Comparison of ENCODE assay signal across 16 mouse cellular contexts in the genomic region with DNA sequence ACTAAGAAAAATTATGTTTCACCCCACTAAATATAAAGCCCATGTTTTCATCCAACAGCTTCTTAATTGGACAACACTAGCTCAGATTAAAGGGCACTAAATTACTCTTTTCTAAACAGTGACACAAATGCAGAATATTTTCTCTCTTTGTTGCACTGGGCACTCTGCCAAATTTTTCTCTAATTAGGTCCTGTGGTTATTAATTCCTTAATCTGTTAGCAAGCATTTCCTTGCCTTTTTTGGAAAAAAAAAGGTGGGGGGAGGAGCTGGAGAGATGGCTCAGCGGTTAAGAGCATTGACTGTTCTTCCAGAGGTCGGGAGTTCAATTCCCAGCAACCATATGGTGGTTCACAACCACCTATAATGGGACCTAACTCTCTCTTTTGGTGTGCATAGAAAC.
A peak's percentile ranks its signal among the peaks of the same experiment; 100 is the strongest.
DNase-seq lines count a peak whose midpoint lies in the region; ATAC-seq and TF ChIP-seq lines count a peak whose summit lies in the region.
"Had no signal": no experiment of that assay in that cellular context is flagged by ENCODE, and none has a peak within 500 bp of the region (broad histone marks: within the 10 kb centered on the region; RNA-seq: fewer than 3 reads in every experiment).

No protein-coding gene starts in this region.

- H3K36me3 ChIP-seq in hindbrain, embryonic 14.5 days (replicated peaks; ENCODE audit: control insufficient read depth, insufficient read depth), result no peaks in the 10 kb centered on the region
- H3K36me3 ChIP-seq in hindbrain, embryonic 11.5 days (ENCODE audit: control insufficient read depth, insufficient read depth, low read length), result no peaks in the 10 kb centered on the region
- H3K36me3 ChIP-seq in lung, embryonic 14.5 days (ENCODE audit: insufficient read depth), result no peaks in the 10 kb centered on the region
- H3K36me3 ChIP-seq in lung, postnatal 0 days (ENCODE audit: insufficient read depth, low read length), result no peaks in the 10 kb centered on the region
- H3K36me3 ChIP-seq: hindbrain, embryonic 12.5 days; liver, embryonic 13.5 days; neural tube, embryonic 13.5 days had no signal

- no peaks in the 10 kb centered on the region for H3K9me3 ChIP-seq in hindbrain, embryonic 14.5 days (ENCODE audit: control insufficient read depth, low read length)
- no peaks in the 10 kb centered on the region for H3K9me3 ChIP-seq in hindbrain, embryonic 11.5 days (ENCODE audit: control insufficient read depth, low read length)
- peaks cover 5% of the 10 kb centered on the region; the same call in 1 of the 2 replicates for H3K9me3 ChIP-seq in lung, embryonic 14.5 days (ENCODE audit: low read depth, low read length)
- H3K9me3 ChIP-seq in lung, postnatal 0 days (ENCODE audit: low read length), result no peaks in the 10 kb centered on the region

- DNase-seq in hindbrain, embryonic 14.5 days (ENCODE audit: low spot score), result peak; percentile 56
- DNase-seq in hindbrain, embryonic 11.5 days (ENCODE audit: low spot score), result no peak
- DNase-seq in lung, embryonic 14.5 days, result peak; percentile 27
- DNase-seq in lung, postnatal 0 days (ENCODE audit: low spot score), result no peak
- DNase-seq in brain, adult 2 months (ENCODE audit: low read depth, low spot score), result peak; percentile 54
- DNase-seq in retina, embryonic 14.5 days (ENCODE audit: low spot score), result peak; percentile 9
- no peak for DNase-seq in gastrocnemius, postnatal 25 days
- DNase-seq: liver, embryonic 13.5 days; lung, postnatal 14 days; right cerebral cortex, postnatal 4 days; thymus, postnatal 25 days had no signal

- H3K4me2 ChIP-seq in hindbrain, embryonic 14.5 days (replicated peaks), result no peak overlapping the region
- H3K4me2 ChIP-seq in hindbrain, embryonic 11.5 days (replicated peaks; ENCODE audit: low read depth, low read length), result no peak overlapping the region
- no peak overlapping the region for H3K4me2 ChIP-seq in lung, embryonic 14.5 days
- no peak overlapping the region for H3K4me2 ChIP-seq in lung, postnatal 0 days (replicated peaks; ENCODE audit: low read depth, low read length)
- H3K4me2 ChIP-seq: hindbrain, embryonic 12.5 days; liver, embryonic 13.5 days; neural tube, embryonic 13.5 days had no signal

- no peak overlapping the region for H3K4me3 ChIP-seq in hindbrain, embryonic 14.5 days (replicated peaks; ENCODE audit: low read length)
- H3K4me3 ChIP-seq in hindbrain, embryonic 11.5 days (ENCODE audit: low read depth, low read length), result no peak overlapping the region
- no peak overlapping the region for H3K4me3 ChIP-seq in lung, embryonic 14.5 days (ENCODE audit: low read depth, low read length)
- no peak overlapping the region for H3K4me3 ChIP-seq in lung, postnatal 0 days (ENCODE audit: low read depth, low read length)
- H3K4me3 ChIP-seq: hindbrain, embryonic 12.5 days; liver, embryonic 13.5 days; megakaryocyte, embryonic 14.5 days; neural tube, embryonic 13.5 days had no signal

- TF ChIP-seq EP300 in lung, postnatal 0 days (IDR thresholded peaks at IDR 0.05), result no peak

- ATAC-seq in hindbrain, embryonic 14.5 days (ENCODE audit: low FRiP score), result no peak
- no peak for ATAC-seq in hindbrain, embryonic 11.5 days (ENCODE audit: low FRiP score)
- no peak for ATAC-seq in lung, embryonic 14.5 days (ENCODE audit: insufficient read depth)
- ATAC-seq in lung, postnatal 0 days, result no peak
- ATAC-seq: forebrain, embryonic 16.5 days; intestine, embryonic 16.5 days had no signal

- TF ChIP-seq CTCF in lung, embryonic 14.5 days (IDR thresholded peaks at IDR 0.05; ENCODE audit: low read depth), result no peak
- no peak for TF ChIP-seq CTCF in lung, postnatal 0 days (IDR thresholded peaks at IDR 0.05)

- H3K27me3 ChIP-seq in hindbrain, embryonic 14.5 days (ENCODE audit: control insufficient read depth, insufficient read depth, low read length), result no peaks in the 10 kb centered on the region
- H3K27me3 ChIP-seq in hindbrain, embryonic 11.5 days (ENCODE audit: control insufficient read depth, insufficient read depth, low read length), result no peaks in the 10 kb centered on the region
- H3K27me3 ChIP-seq in lung, embryonic 14.5 days (ENCODE audit: insufficient read depth, low read length), result no peaks in the 10 kb centered on the region
- no peaks in the 10 kb centered on the region for H3K27me3 ChIP-seq in lung, postnatal 0 days (replicated peaks; ENCODE audit: insufficient read depth, low read length)
- H3K27me3 ChIP-seq: hindbrain, embryonic 12.5 days; liver, embryonic 13.5 days; megakaryocyte, embryonic 14.5 days; neural tube, embryonic 13.5 days had no signal

- H3K27ac ChIP-seq in hindbrain, embryonic 14.5 days, result no peak overlapping the region
- H3K27ac ChIP-seq in hindbrain, embryonic 11.5 days (ENCODE audit: low read depth, low read length), result no peak overlapping the region
- no peak overlapping the region for H3K27ac ChIP-seq in lung, embryonic 14.5 days (ENCODE audit: low read depth)
- no peak overlapping the region for H3K27ac ChIP-seq in lung, postnatal 0 days (ENCODE audit: low read length)
- H3K27ac ChIP-seq: hindbrain, embryonic 12.5 days; liver, embryonic 13.5 days; neural tube, embryonic 13.5 days had no signal

- H3K4me1 ChIP-seq in hindbrain, embryonic 14.5 days (replicated peaks; ENCODE audit: control insufficient read depth, insufficient read depth, low read length), result 0 out of 2 replicates have a peak, but pooled peaks cover 2% of the 10 kb centered on the region
- H3K4me1 ChIP-seq in hindbrain, embryonic 11.5 days (replicated peaks; ENCODE audit: control insufficient read depth, insufficient read depth, low read length), result no peaks in the 10 kb centered on the region
- H3K4me1 ChIP-seq in lung, embryonic 14.5 days (ENCODE audit: insufficient read depth), result no peaks in the 10 kb centered on the region
- no peaks in the 10 kb centered on the region for H3K4me1 ChIP-seq in lung, postnatal 0 days (ENCODE audit: insufficient read depth, low read depth, low read length)
- H3K4me1 ChIP-seq: hindbrain, embryonic 12.5 days; neural tube, embryonic 13.5 days had no signal

- no peak overlapping the region for H3K9ac ChIP-seq in hindbrain, embryonic 14.5 days
- H3K9ac ChIP-seq in hindbrain, embryonic 11.5 days (ENCODE audit: low read depth, low read length), result no peak overlapping the region
- H3K9ac ChIP-seq in lung, embryonic 14.5 days, result no peak overlapping the region
- H3K9ac ChIP-seq in lung, postnatal 0 days (replicated peaks; ENCODE audit: low read depth), result no peak overlapping the region
- H3K9ac ChIP-seq: hindbrain, embryonic 12.5 days; liver, embryonic 13.5 days; neural tube, embryonic 13.5 days had no signal

- WGBS in hindbrain, embryonic 14.5 days, result 46% methylated on average over 2 of the region's 2 CpGs
- 74% methylated on average over 2 of the region's 2 CpGs for WGBS in hindbrain, embryonic 11.5 days
- 59% methylated on average over 2 of the region's 2 CpGs for WGBS in lung, embryonic 14.5 days
- WGBS in lung, postnatal 0 days, result 67% methylated on average over 2 of the region's 2 CpGs

Comparison
In these comparisons a context has a peak if more than half of its experiments do, and no peak if none do; other contexts are left out.
1. DNase-seq: peak in hindbrain, embryonic 14.5 days (single experiment), lung, embryonic 14.5 days (single experiment), brain, adult 2 months (single experiment) and retina, embryonic 14.5 days (single experiment); none in hindbrain, embryonic 11.5 days (single experiment), lung, postnatal 0 days (single experiment) and gastrocnemius, postnatal 25 days (single experiment).